Mouse (Mus musculus): ENCODE data around the gene Yy1. TPM values are rescaled to one million over a fixed set of nuclear protein-coding genes. Genes with fewer than 3 reads are reported as not detected.

The Yy1 gene
- polyA plus RNA-seq, 1 experiment from 2014 or later: 17.6 TPM

- H3K4me2 ChIP-seq (ENCODE audit: low read depth): no peak overlapping the region
- peaks cover 25% of the 10 kb centered on the region for H3K36me3 ChIP-seq (ENCODE audit: control insufficient read depth, insufficient read depth, low read length)
- H3K4me3 ChIP-seq (ENCODE audit: low read depth, low read length): no peak overlapping the region
- no peak overlapping the region for H3K27ac ChIP-seq (ENCODE audit: low read depth, low read length)
- H3K27me3 ChIP-seq (ENCODE audit: control insufficient read depth, insufficient read depth, low read length): no peaks in the 10 kb centered on the region
- ATAC-seq (ENCODE audit: insufficient read depth, low FRiP score, low TSS enrichment) (no peak), DNase-seq (ENCODE audit: low spot score) (no peak)
- 90% methylated on average over 6 of the region's 6 CpGs for WGBS
- H3K9ac ChIP-seq (ENCODE audit: low read length): no peak overlapping the region
- H3K9me3 ChIP-seq (ENCODE audit: control insufficient read depth, low read length): no peaks in the 10 kb centered on the region
- no peaks in the 10 kb centered on the region for H3K4me1 ChIP-seq (ENCODE audit: control insufficient read depth, insufficient read depth, low read length)
Measured at GRCm38 (mm10) chr12:108865007-108865494, 72.3 kb downstream of the Yy1 start.

GRCm38 (mm10) chr12:108869575-108869974 is 76.8 kb downstream of the Yy1 start:
- ATAC-seq (ENCODE audit: insufficient read depth, low FRiP score, low TSS enrichment) (no peak), DNase-seq (ENCODE audit: low spot score) (no peak)
- Histone ChIP-seq H3K9me3 (ENCODE audit: control insufficient read depth, low read length) (no peaks in the 10 kb centered on the region), H3K4me2 (ENCODE audit: low read depth) (no peak overlapping the region), H3K9ac (ENCODE audit: low read length) (no peak overlapping the region), H3K27me3 (ENCODE audit: control insufficient read depth, insufficient read depth, low read length) (no peaks in the 10 kb centered on the region), H3K27ac (ENCODE audit: low read depth, low read length) (no peak overlapping the region), H3K36me3 (ENCODE audit: control insufficient read depth, insufficient read depth, low read length) (peaks cover 19% of the 10 kb centered on the region), H3K4me3 (ENCODE audit: low read depth, low read length) (no peak overlapping the region), H3K4me1 (ENCODE audit: control insufficient read depth, insufficient read depth, low read length) (no peaks in the 10 kb centered on the region)
- WGBS: 81% methylated on average over 2 of the region's 2 CpGs

MicroRNAs within 50 kb of the gene (microRNA counts, 519-probe panel; counts per million panel counts)
- microRNA mmu-miR-345-3p (171 counts per million, percentile 57 among the panel's probes with 10 or more counts), microRNA mmu-miR-345-5p (3,440 counts per million, percentile 68 among the panel's probes with 10 or more counts)

Small RNA genes lying within 50 kb of the gene (microRNA-seq; reads per million reads assigned to microRNA genes)
- 88.8 reads per million, percentile 49 among the genes with 10 or more reads in this experiment for gene Mir345

Other genes with a start within 250 kb of the Yy1 start
- 120 and 123 TPM in 2 replicates for gene Evl, start 238.3 kb upstream of the Yy1 start, polyA plus RNA-seq (2014; fragmentation: Nextera tagmentation; extraction: Ambion mirVana)
- 1.6 and 1.8 TPM in 2 replicates for gene Degs2, start 90.7 kb upstream of the Yy1 start, polyA plus RNA-seq (2014; fragmentation: Nextera tagmentation; extraction: Ambion mirVana)
- 12.9 and 13.7 TPM in 2 replicates for gene Slc25a29, start 42.9 kb downstream of the Yy1 start, polyA plus RNA-seq (2014; fragmentation: Nextera tagmentation; extraction: Ambion mirVana)
- 10.5 and 13.2 TPM in 2 replicates for gene Slc25a47, start 43.1 kb downstream of the Yy1 start, polyA plus RNA-seq (2014; fragmentation: Nextera tagmentation; extraction: Ambion mirVana)
- 5.2 TPM in 2 replicates for gene Wdr25, start 100.7 kb downstream of the Yy1 start, polyA plus RNA-seq (2014; fragmentation: Nextera tagmentation; extraction: Ambion mirVana)
- gene Wars, start 101.2 kb downstream of the Yy1 start, polyA plus RNA-seq (2014; fragmentation: Nextera tagmentation; extraction: Ambion mirVana): 139 and 148 TPM in 2 replicates